Mouse (Mus musculus): ENCODE measurements at regions not wholly inside any gene's neighbourhood (a gene's known extent, or its start where the extent isn't known, plus 50 kb on each side); places are given as distances from the start of the nearest gene placed in this dataset.

- H3K27me3 ChIP-seq (replicated peaks; ENCODE audit: low read depth, poor library complexity, severe bottlenecking), result no peaks in the 10 kb centered on the region
- no peak overlapping the region for H3K4me3 ChIP-seq
- no peaks in the 10 kb centered on the region for H3K9me3 ChIP-seq
- H3K4me1 ChIP-seq, result no peaks in the 10 kb centered on the region
- 95% methylated on average over 3 of the region's 3 CpGs for WGBS
- no peaks in the 10 kb centered on the region for H3K36me3 ChIP-seq (replicated peaks)
- no peak for DNase-seq (ENCODE audit: low spot score)
- H3K27ac ChIP-seq (replicated peaks), result no peak overlapping the region
These were observed 233.7 kb upstream of the Gm12728 start for GRCm38 (mm10) chr4:105555941-105556340.

DNA sequence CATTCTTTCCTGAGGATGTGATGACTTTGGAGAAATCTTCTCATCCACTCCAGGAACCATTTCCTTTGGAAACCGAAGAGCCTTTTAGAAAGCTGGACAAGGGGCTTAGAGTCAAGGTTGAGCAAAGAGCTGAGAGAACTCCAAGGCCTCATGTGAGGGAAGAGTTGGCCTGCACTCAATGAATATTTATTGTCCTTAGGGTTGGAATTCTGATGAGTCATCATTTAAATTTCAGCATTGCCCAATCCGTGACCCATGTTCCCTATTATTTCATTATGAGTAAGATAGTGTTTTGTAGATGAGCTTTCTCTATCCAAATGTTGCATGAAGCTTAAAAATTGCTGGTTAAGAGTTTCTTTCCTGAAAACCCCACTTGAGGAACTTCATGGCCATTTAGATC lies 232.3 kb upstream of the Gm12728 start:
- Histone ChIP-seq H3K36me3 (replicated peaks) (no peaks in the 10 kb centered on the region), H3K9me3 (no peaks in the 10 kb centered on the region), H3K27ac (replicated peaks) (no peak overlapping the region), H3K4me1 (no peaks in the 10 kb centered on the region), H3K27me3 (replicated peaks; ENCODE audit: low read depth, poor library complexity, severe bottlenecking) (no peaks in the 10 kb centered on the region), H3K4me3 (no peak overlapping the region)
- 96% methylated on average over 2 of the region's 2 CpGs for WGBS
- no peak for DNase-seq (ENCODE audit: low spot score)

- WGBS, result 83% methylated on average over 3 of the region's 3 CpGs
- H3K4me1 ChIP-seq, result 0 out of 2 replicates have a peak, but pooled peaks cover 3% of the 10 kb centered on the region
- H3K4me3 ChIP-seq, result no peak overlapping the region
- H3K9me3 ChIP-seq, result no peaks in the 10 kb centered on the region
- no peak for DNase-seq (ENCODE audit: low spot score)
- no peaks in the 10 kb centered on the region for H3K36me3 ChIP-seq (replicated peaks)
- no peaks in the 10 kb centered on the region for H3K27me3 ChIP-seq (replicated peaks; ENCODE audit: low read depth, poor library complexity, severe bottlenecking)
- H3K27ac ChIP-seq (replicated peaks), result no peak overlapping the region
These were observed 229.6 kb upstream of the Gm12728 start for GRCm38 (mm10) chr4:105560055-105560454.

DNA sequence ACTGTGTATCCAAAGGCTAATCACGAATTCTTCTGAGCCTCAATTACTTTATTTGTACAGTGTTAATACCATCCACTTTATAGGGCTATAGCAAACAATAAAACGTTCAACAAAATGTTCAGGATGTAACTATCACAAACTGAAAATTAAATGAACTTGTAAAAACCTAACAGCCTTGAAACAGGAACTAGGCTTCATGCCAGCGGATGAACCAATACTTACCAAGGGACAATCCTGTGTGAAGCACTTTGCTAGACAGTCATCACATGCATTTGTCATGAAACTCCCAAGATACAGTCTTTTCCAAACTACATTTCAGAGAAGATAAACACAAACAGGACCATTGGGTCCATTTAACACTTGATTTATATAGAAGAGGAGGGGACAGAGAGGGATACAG lies 228.9 kb upstream of the Gm12728 start:
- H3K27me3 ChIP-seq (replicated peaks; ENCODE audit: low read depth, poor library complexity, severe bottlenecking), result no peaks in the 10 kb centered on the region
- H3K4me1 ChIP-seq, result 0 out of 2 replicates have a peak, but pooled peaks cover 3% of the 10 kb centered on the region
- no peaks in the 10 kb centered on the region for H3K9me3 ChIP-seq
- DNase-seq (ENCODE audit: low spot score), result no peak
- H3K27ac ChIP-seq (replicated peaks), result no peak overlapping the region
- H3K36me3 ChIP-seq (replicated peaks), result no peaks in the 10 kb centered on the region
- H3K4me3 ChIP-seq, result no peak overlapping the region
- WGBS, result 84% methylated on average over 3 of the region's 3 CpGs

GRCm38 (mm10) chr4:105561611-105562010 lies 228.1 kb upstream of the Gm12728 start:
- WGBS, result 78% methylated on average over 3 of the region's 3 CpGs
- Histone ChIP-seq H3K36me3 (replicated peaks) (no peaks in the 10 kb centered on the region), H3K4me1 (0 out of 2 replicates have a peak, but pooled peaks cover 3% of the 10 kb centered on the region), H3K9me3 (no peaks in the 10 kb centered on the region), H3K27me3 (replicated peaks; ENCODE audit: low read depth, poor library complexity, severe bottlenecking) (no peaks in the 10 kb centered on the region), H3K27ac (replicated peaks) (no peak overlapping the region), H3K4me3 (no peak overlapping the region)
- no peak for DNase-seq (ENCODE audit: low spot score)

GRCm38 (mm10) chr4:105565796-105566195 lies 223.9 kb upstream of the Gm12728 start:
- Histone ChIP-seq H3K36me3 (replicated peaks) (no peaks in the 10 kb centered on the region), H3K9me3 (no peaks in the 10 kb centered on the region), H3K27ac (replicated peaks) (no peak overlapping the region), H3K4me3 (no peak overlapping the region), H3K4me1 (0 out of 2 replicates have a peak, but pooled peaks cover 3% of the 10 kb centered on the region), H3K27me3 (replicated peaks; ENCODE audit: low read depth, poor library complexity, severe bottlenecking) (no peaks in the 10 kb centered on the region)
- DNase-seq (ENCODE audit: low spot score), result no peak
- 86% methylated on average over 7 of the region's 7 CpGs for WGBS

DNA sequence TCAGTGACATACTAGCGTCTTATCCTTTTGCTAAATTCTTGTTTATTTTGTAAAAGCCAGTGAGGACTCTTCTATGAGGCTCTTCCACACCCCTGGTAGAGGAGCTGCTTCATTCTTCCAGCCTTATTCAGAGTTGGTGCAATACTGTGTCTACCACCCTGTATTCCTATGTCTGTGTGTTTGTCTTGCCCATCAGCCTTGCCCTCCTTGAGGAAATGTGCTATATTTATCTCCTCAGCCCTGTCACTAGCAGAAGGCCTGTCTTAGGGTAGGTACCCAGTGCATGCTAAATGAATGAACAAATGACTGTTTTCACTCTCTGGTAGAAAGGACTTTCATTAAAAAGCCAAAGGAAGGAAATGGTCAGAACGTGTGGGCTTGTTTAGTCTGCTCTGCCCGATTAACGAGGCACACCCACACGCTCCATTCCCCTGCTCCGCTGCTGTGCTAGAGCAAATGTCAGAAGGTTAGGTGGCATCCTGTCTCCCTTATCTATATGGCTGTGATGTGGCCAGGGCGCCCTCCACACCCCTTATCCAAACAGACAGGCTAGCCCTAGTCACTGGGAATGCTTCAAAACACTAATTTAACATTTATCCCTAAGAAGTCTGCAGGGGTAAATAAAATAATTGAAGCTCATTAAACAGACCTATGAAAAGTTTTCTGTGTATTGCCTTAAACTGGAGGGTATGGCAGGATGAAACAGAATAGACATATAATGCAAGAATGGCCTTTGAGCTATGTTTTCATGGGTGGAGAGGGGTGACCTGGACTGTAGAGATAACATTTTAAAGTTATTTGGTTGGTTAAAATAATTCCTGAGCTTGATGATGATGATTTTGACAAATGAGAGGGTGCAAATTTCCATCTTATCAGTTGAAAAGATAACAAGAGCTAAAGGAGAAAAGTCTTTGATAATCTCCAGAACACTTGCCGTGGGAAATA lies 222.9 kb upstream of the Gm12728 start:
- Histone ChIP-seq H3K27me3 (replicated peaks; ENCODE audit: low read depth, poor library complexity, severe bottlenecking) (no peaks in the 10 kb centered on the region), H3K27ac (replicated peaks) (no peak overlapping the region), H3K4me1 (0 out of 2 replicates have a peak, but pooled peaks cover 3% of the 10 kb centered on the region), H3K4me3 (no peak overlapping the region), H3K36me3 (replicated peaks) (no peaks in the 10 kb centered on the region), H3K9me3 (no peaks in the 10 kb centered on the region)
- 79% methylated on average over 8 of the region's 8 CpGs for WGBS
- DNase-seq (ENCODE audit: low spot score), result no peak

DNA sequence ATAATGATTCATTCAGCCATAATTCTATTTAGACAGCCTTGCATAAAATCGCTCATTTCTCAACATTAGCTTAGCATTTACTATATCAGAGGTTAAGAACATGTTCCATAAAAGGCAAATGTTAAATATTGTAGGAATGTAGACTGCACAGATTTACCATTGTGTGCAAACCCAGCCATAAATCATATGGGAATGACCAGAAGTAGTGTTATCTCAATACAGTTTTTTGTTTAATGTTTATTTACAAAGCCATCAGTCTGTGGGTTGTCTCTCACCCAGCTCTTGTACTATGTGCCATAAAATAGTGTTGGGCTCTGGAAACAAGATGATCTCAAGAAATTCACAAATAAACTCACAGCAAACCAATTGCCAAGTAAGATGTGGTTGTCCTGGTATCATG lies 220.0 kb upstream of the Gm12728 start:
- Histone ChIP-seq H3K9me3 (no peaks in the 10 kb centered on the region), H3K4me3 (no peak overlapping the region), H3K4me1 (0 out of 2 replicates have a peak, but pooled peaks cover 1% of the 10 kb centered on the region), H3K36me3 (replicated peaks) (no peaks in the 10 kb centered on the region), H3K27ac (replicated peaks) (no peak overlapping the region), H3K27me3 (replicated peaks; ENCODE audit: low read depth, poor library complexity, severe bottlenecking) (no peaks in the 10 kb centered on the region)
- DNase-seq (ENCODE audit: low spot score), result no peak
- 87% methylated on average over 1 of the region's 1 CpGs for WGBS

GRCm38 (mm10) chr4:105575550-105575949 lies 214.1 kb upstream of the Gm12728 start:
- no peaks in the 10 kb centered on the region for H3K36me3 ChIP-seq (replicated peaks)
- no peak overlapping the region for H3K4me3 ChIP-seq
- H3K9me3 ChIP-seq, result peaks cover 2% of the 10 kb centered on the region
- H3K27me3 ChIP-seq (replicated peaks; ENCODE audit: low read depth, poor library complexity, severe bottlenecking), result no peaks in the 10 kb centered on the region
- no peak for DNase-seq (ENCODE audit: low spot score)
- peaks cover 4% of the 10 kb centered on the region for H3K4me1 ChIP-seq
- 79% methylated on average over 2 of the region's 2 CpGs for WGBS
- H3K27ac ChIP-seq (replicated peaks), result no peak overlapping the region

DNA sequence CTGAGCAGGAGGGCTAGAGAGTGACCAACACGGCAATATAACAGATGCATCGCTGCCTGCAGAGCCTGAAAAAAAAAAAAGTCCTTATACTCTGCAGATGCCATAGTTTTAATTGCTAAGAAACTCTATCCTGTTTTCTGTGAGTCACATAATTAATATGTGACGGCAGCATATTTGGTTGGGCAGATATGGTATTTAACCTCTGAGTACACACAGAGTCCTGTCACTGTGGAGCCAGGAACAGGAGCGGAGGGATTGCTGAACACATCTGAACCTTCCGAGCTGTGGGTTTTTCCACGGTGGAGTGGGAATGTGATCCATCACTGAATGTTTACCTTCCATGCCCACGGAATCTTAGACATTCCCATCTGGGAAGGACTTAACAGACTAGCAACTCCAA lies 208.7 kb upstream of the Gm12728 start:
- no peak for DNase-seq (ENCODE audit: low spot score)
- peaks cover 5% of the 10 kb centered on the region; the same call in 1 of the 2 replicates for H3K4me1 ChIP-seq
- no peak overlapping the region for H3K4me3 ChIP-seq
- H3K36me3 ChIP-seq (replicated peaks), result no peaks in the 10 kb centered on the region
- WGBS, result 70% methylated on average over 7 of the region's 7 CpGs
- H3K9me3 ChIP-seq, result peaks cover 2% of the 10 kb centered on the region
- 0 out of 2 replicates have a peak, but pooled peaks cover 5% of the 10 kb centered on the region for H3K27me3 ChIP-seq (replicated peaks; ENCODE audit: low read depth, poor library complexity, severe bottlenecking)
- no peak overlapping the region for H3K27ac ChIP-seq (replicated peaks)

DNA sequence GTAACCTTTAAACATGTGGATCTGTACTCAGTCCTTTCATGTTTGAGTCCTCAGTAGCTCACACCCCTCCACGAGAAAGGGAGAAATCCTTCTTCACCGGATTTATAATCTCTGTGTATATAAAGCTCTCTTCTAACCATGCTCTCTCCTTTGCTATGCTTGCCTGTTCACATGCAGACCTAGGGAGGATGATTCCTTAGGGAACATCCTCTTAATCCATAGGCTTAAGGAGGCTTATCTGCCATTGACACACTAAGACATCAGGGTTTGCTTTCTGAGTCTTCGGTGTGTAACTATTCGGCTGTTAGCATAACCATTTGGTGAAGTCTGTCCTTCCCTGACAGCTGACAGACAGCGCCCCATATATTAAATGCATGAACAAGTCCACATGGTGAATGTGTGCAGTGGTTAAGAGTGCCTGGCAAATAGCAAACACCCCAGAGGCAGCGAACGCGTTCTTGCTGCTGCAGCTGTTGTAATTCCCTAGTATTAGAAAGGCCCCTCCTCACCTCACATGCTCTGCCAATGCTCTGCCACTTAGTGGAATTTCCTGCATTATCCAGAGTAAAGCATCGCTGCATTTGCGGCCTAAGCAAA lies 205.2 kb upstream of the Gm12728 start:
- H3K4me1 ChIP-seq, result peaks cover 5% of the 10 kb centered on the region; the same call in 1 of the 2 replicates
- no peaks in the 10 kb centered on the region for H3K36me3 ChIP-seq (replicated peaks)
- 0 out of 2 replicates have a peak, but pooled peaks cover 5% of the 10 kb centered on the region for H3K27me3 ChIP-seq (replicated peaks; ENCODE audit: low read depth, poor library complexity, severe bottlenecking)
- WGBS, result 81% methylated on average over 10 of the region's 10 CpGs
- H3K4me3 ChIP-seq, result no peak overlapping the region
- H3K27ac ChIP-seq (replicated peaks), result no peak overlapping the region
- no peaks in the 10 kb centered on the region for H3K9me3 ChIP-seq
- no peak for DNase-seq (ENCODE audit: low spot score)

GRCm38 (mm10) chr4:105603661-105604060 lies 186.0 kb upstream of the Gm12728 start:
- Histone ChIP-seq H3K9me3 (no peaks in the 10 kb centered on the region), H3K27ac (replicated peaks) (no peak overlapping the region), H3K4me1 (peaks cover 10% of the 10 kb centered on the region), H3K36me3 (replicated peaks) (no peaks in the 10 kb centered on the region), H3K27me3 (replicated peaks; ENCODE audit: low read depth, poor library complexity, severe bottlenecking) (no peaks in the 10 kb centered on the region), H3K4me3 (no peak overlapping the region)
- 76% methylated on average over 1 of the region's 1 CpGs for WGBS
- DNase-seq (ENCODE audit: low spot score), result no peak

DNA sequence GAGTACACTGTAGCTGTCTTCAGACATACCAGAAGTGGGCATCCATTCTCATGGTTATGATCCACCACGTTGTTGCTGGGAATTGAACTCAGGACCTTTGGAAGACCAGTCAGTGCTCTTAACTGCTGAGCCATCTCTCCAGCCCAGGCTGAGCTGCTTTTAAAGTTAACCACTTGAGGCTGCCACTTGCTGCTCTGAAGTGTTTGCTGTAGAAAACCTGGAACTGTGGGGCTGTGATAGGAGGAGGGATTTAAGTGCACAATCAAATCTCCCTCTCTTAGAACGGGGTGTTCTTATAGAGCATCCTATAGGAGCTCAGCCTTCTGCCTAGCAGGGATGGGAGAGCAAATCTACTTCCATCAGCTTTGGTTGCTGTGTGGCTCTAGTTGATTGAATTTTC lies 185.1 kb upstream of the Gm12728 start:
- no peaks in the 10 kb centered on the region for H3K36me3 ChIP-seq (replicated peaks)
- H3K27me3 ChIP-seq (replicated peaks; ENCODE audit: low read depth, poor library complexity, severe bottlenecking), result no peaks in the 10 kb centered on the region
- WGBS, result 91% methylated on average over 2 of the region's 2 CpGs
- H3K4me3 ChIP-seq, result no peak overlapping the region
- no peak overlapping the region for H3K27ac ChIP-seq (replicated peaks)
- no peaks in the 10 kb centered on the region for H3K9me3 ChIP-seq
- no peak for DNase-seq (ENCODE audit: low spot score)
- H3K4me1 ChIP-seq, result peaks cover 10% of the 10 kb centered on the region

Data from embryonic facial prominence, embryonic 10.5 days (tissue).